Mouse (Mus musculus) ES-E14 (cell line): ENCODE measurements around the gene P4ha1.

Experiments used
- CHD2 ChIP-seq: IDR thresholded peaks from 2 replicates; pipeline ENCODE4 v1.6.1; 2014; ENCODE audit warnings: mild to moderate bottlenecking, low read depth, low read length, inconsistent platforms
- ZC3H11A ChIP-seq: IDR thresholded peaks from 2 replicates; pipeline ENCODE4 v1.6.1; 2012; ENCODE audit warnings: low read depth, mild to moderate bottlenecking, inconsistent platforms, low read length, borderline replicate concordance
- ZNF384 ChIP-seq: IDR thresholded peaks from 2 replicates; pipeline ENCODE4 v1.6.1; 2012; ENCODE audit warnings: low read depth, low read length, inconsistent platforms

- TF ChIP-seq ZNF384, result no peak
- TF ChIP-seq CHD2, result no peak
- TF ChIP-seq ZC3H11A, result no peak
These were observed 93.5 kb downstream of the P4ha1 start for GRCm38 (mm10) chr10:59416623-59417022.
